Mouse (Mus musculus) cortical plate, adult 2 months (tissue): ENCODE data around the gene Cggbp1.

Experiments
- CTCF ChIP-seq: fragments of 200-500 bp; IDR thresholded peaks from 2 replicates; pipeline ENCODE4 v1.5.1; 2011; ENCODE audit warnings: mild to moderate bottlenecking, control low read depth, low read length; ENCODE audit not compliant: insufficient read depth; ENCODE audit errors: extremely low read depth
- POLR2A ChIP-seq: fragments of 200-500 bp; IDR thresholded peaks from 2 replicates; pipeline ENCODE4 v1.6.1; 2011; ENCODE audit warnings: mild to moderate bottlenecking, low read length, control low read depth; ENCODE audit not compliant: insufficient read depth; ENCODE audit errors: extremely low read depth

- TF ChIP-seq CTCF (no peak), POLR2A (no peak)
These were observed 29.2 kb downstream of the Cggbp1 start for GRCm38 (mm10) chr16:64880986-64881385.
